Mouse (Mus musculus): ENCODE data around the gene Cdh1. TPM values are rescaled to one million over a fixed set of nuclear protein-coding genes. Genes with fewer than 3 reads are reported as not detected.
A peak's percentile ranks its signal among the peaks of the same experiment; 100 is the strongest.

Cdh1 gene
- polyA plus RNA-seq, 1 experiment from 2014 or later: 131 TPM

- Histone ChIP-seq H3K36me3 (ENCODE audit: control insufficient read depth, insufficient read depth, low read length) (no peaks in the 10 kb centered on the region), H3K9ac (replicated peaks; ENCODE audit: low read depth, low read length) (no peak overlapping the region), H3K9me3 (ENCODE audit: control insufficient read depth, low read depth, low read length) (no peaks in the 10 kb centered on the region), H3K27ac (ENCODE audit: low read length) (no peak overlapping the region), H3K4me2 (replicated peaks; ENCODE audit: low read depth, low read length) (no peak overlapping the region), H3K27me3 (ENCODE audit: control insufficient read depth, insufficient read depth, low read length) (no peaks in the 10 kb centered on the region), H3K4me1 (ENCODE audit: control insufficient read depth, insufficient read depth, low read length) (peaks cover 23% of the 10 kb centered on the region), H3K4me3 (ENCODE audit: low read depth, low read length) (no peak overlapping the region)
- 36% methylated on average over 8 of the region's 8 CpGs for WGBS
- peak; percentile 53; the same call in 1 of the 2 replicates for ATAC-seq (ENCODE audit: insufficient number of reproducible peaks, insufficient read depth, low FRiP score, low read depth)
Observed at GRCm38 (mm10) chr8:106632650-106633049, 29.5 kb downstream of the Cdh1 start.

- ATAC-seq (ENCODE audit: insufficient number of reproducible peaks, insufficient read depth, low FRiP score, low read depth): peak; percentile 63
- H3K4me3 ChIP-seq (ENCODE audit: low read depth, low read length): no peak overlapping the region
- no peak overlapping the region for H3K9ac ChIP-seq (replicated peaks; ENCODE audit: low read depth, low read length)
- no peaks in the 10 kb centered on the region for H3K27me3 ChIP-seq (ENCODE audit: control insufficient read depth, insufficient read depth, low read length)
- peaks cover 23% of the 10 kb centered on the region for H3K4me1 ChIP-seq (ENCODE audit: control insufficient read depth, insufficient read depth, low read length)
- no peaks in the 10 kb centered on the region for H3K36me3 ChIP-seq (ENCODE audit: control insufficient read depth, insufficient read depth, low read length)
- no peak overlapping the region for H3K4me2 ChIP-seq (replicated peaks; ENCODE audit: low read depth, low read length)
- peak overlapping the region; percentile 24; the same call in 1 of the 2 replicates for H3K27ac ChIP-seq (ENCODE audit: low read length)
- no peaks in the 10 kb centered on the region for H3K9me3 ChIP-seq (ENCODE audit: control insufficient read depth, low read depth, low read length)
- WGBS: 55% methylated on average over 17 of the region's 17 CpGs
Observed at GRCm38 (mm10) chr8:106633361-106634158, 30.4 kb downstream of the Cdh1 start.

GRCm38 (mm10) chr8:106635284-106635683 lies 32.1 kb downstream of the Cdh1 start:
- Histone ChIP-seq H3K27me3 (ENCODE audit: control insufficient read depth, insufficient read depth, low read length) (no peaks in the 10 kb centered on the region), H3K4me3 (ENCODE audit: low read depth, low read length) (no peak overlapping the region), H3K9me3 (ENCODE audit: control insufficient read depth, low read depth, low read length) (no peaks in the 10 kb centered on the region), H3K4me2 (replicated peaks; ENCODE audit: low read depth, low read length) (no peak overlapping the region), H3K27ac (ENCODE audit: low read length) (peak overlapping the region; percentile 35; the same call in 1 of the 2 replicates), H3K9ac (replicated peaks; ENCODE audit: low read depth, low read length) (no peak overlapping the region), H3K4me1 (ENCODE audit: control insufficient read depth, insufficient read depth, low read length) (peaks cover 23% of the 10 kb centered on the region), H3K36me3 (ENCODE audit: control insufficient read depth, insufficient read depth, low read length) (no peaks in the 10 kb centered on the region)
- WGBS: 10% methylated on average over 5 of the region's 5 CpGs
- peak; percentile 34; the same call in 1 of the 2 replicates for ATAC-seq (ENCODE audit: insufficient number of reproducible peaks, insufficient read depth, low FRiP score, low read depth)

GRCm38 (mm10) chr8:106637446-106637845 lies 34.3 kb downstream of the Cdh1 start:
- Histone ChIP-seq H3K9ac (replicated peaks; ENCODE audit: low read depth, low read length) (no peak overlapping the region), H3K4me3 (ENCODE audit: low read depth, low read length) (no peak overlapping the region), H3K27me3 (ENCODE audit: control insufficient read depth, insufficient read depth, low read length) (no peaks in the 10 kb centered on the region), H3K36me3 (ENCODE audit: control insufficient read depth, insufficient read depth, low read length) (no peaks in the 10 kb centered on the region), H3K4me2 (replicated peaks; ENCODE audit: low read depth, low read length) (no peak overlapping the region), H3K9me3 (ENCODE audit: control insufficient read depth, low read depth, low read length) (no peaks in the 10 kb centered on the region), H3K4me1 (ENCODE audit: control insufficient read depth, insufficient read depth, low read length) (peaks cover 26% of the 10 kb centered on the region), H3K27ac (ENCODE audit: low read length) (peak overlapping the region; percentile 40; the same call in 1 of the 2 replicates)
- WGBS: 67% methylated on average over 4 of the region's 4 CpGs
- no peak for ATAC-seq (ENCODE audit: insufficient number of reproducible peaks, insufficient read depth, low FRiP score, low read depth)

- no peak for ATAC-seq (ENCODE audit: insufficient number of reproducible peaks, insufficient read depth, low FRiP score, low read depth)
- H3K27ac ChIP-seq (ENCODE audit: low read length): no peak overlapping the region
- peaks cover 26% of the 10 kb centered on the region for H3K4me1 ChIP-seq (ENCODE audit: control insufficient read depth, insufficient read depth, low read length)
- no peak overlapping the region for H3K9ac ChIP-seq (replicated peaks; ENCODE audit: low read depth, low read length)
- H3K9me3 ChIP-seq (ENCODE audit: control insufficient read depth, low read depth, low read length): no peaks in the 10 kb centered on the region
- no peak overlapping the region for H3K4me3 ChIP-seq (ENCODE audit: low read depth, low read length)
- H3K27me3 ChIP-seq (ENCODE audit: control insufficient read depth, insufficient read depth, low read length): no peaks in the 10 kb centered on the region
- WGBS: 76% methylated on average over 7 of the region's 7 CpGs
- no peaks in the 10 kb centered on the region for H3K36me3 ChIP-seq (ENCODE audit: control insufficient read depth, insufficient read depth, low read length)
- H3K4me2 ChIP-seq (replicated peaks; ENCODE audit: low read depth, low read length): no peak overlapping the region
Observed at GRCm38 (mm10) chr8:106638768-106639295, 35.7 kb downstream of the Cdh1 start.

GRCm38 (mm10) chr8:106640212-106640611 lies 37.1 kb downstream of the Cdh1 start:
- no peak for ATAC-seq (ENCODE audit: insufficient number of reproducible peaks, insufficient read depth, low FRiP score, low read depth)
- Histone ChIP-seq H3K27ac (ENCODE audit: low read length) (no peak overlapping the region; the same call in 1 of the 2 replicates), H3K36me3 (ENCODE audit: control insufficient read depth, insufficient read depth, low read length) (no peaks in the 10 kb centered on the region), H3K9me3 (ENCODE audit: control insufficient read depth, low read depth, low read length) (no peaks in the 10 kb centered on the region), H3K9ac (replicated peaks; ENCODE audit: low read depth, low read length) (no peak overlapping the region), H3K4me3 (ENCODE audit: low read depth, low read length) (no peak overlapping the region), H3K4me1 (ENCODE audit: control insufficient read depth, insufficient read depth, low read length) (peaks cover 25% of the 10 kb centered on the region), H3K27me3 (ENCODE audit: control insufficient read depth, insufficient read depth, low read length) (no peaks in the 10 kb centered on the region), H3K4me2 (replicated peaks; ENCODE audit: low read depth, low read length) (no peak overlapping the region)
- WGBS: 64% methylated on average over 7 of the region's 7 CpGs

- Histone ChIP-seq H3K9ac (replicated peaks; ENCODE audit: low read depth, low read length) (no peak overlapping the region), H3K4me1 (ENCODE audit: control insufficient read depth, insufficient read depth, low read length) (peaks cover 22% of the 10 kb centered on the region), H3K4me3 (ENCODE audit: low read depth, low read length) (no peak overlapping the region), H3K9me3 (ENCODE audit: control insufficient read depth, low read depth, low read length) (no peaks in the 10 kb centered on the region), H3K4me2 (replicated peaks; ENCODE audit: low read depth, low read length) (no peak overlapping the region; the same call in 1 of the 2 replicates), H3K27ac (ENCODE audit: low read length) (peak overlapping the region; percentile 52; the same call in 1 of the 2 replicates), H3K36me3 (ENCODE audit: control insufficient read depth, insufficient read depth, low read length) (no peaks in the 10 kb centered on the region), H3K27me3 (ENCODE audit: control insufficient read depth, insufficient read depth, low read length) (no peaks in the 10 kb centered on the region)
- no peak for ATAC-seq (ENCODE audit: insufficient number of reproducible peaks, insufficient read depth, low FRiP score, low read depth)
- 64% methylated on average over 5 of the region's 5 CpGs for WGBS
Observed at GRCm38 (mm10) chr8:106640921-106641320, 37.8 kb downstream of the Cdh1 start.

- no peak for ATAC-seq (ENCODE audit: insufficient number of reproducible peaks, insufficient read depth, low FRiP score, low read depth)
Observed at GRCm38 (mm10) chr8:106642172-106642571, 39.0 kb downstream of the Cdh1 start.

More at GRCm38 (mm10) chr8:106642172-106642571, 39.0 kb downstream of the Cdh1 start:
- H3K9me3 ChIP-seq (ENCODE audit: control insufficient read depth, low read depth, low read length): no peaks in the 10 kb centered on the region
- no peaks in the 10 kb centered on the region for H3K36me3 ChIP-seq (ENCODE audit: control insufficient read depth, insufficient read depth, low read length)
- 56% methylated on average over 2 of the region's 2 CpGs for WGBS
- H3K4me2 ChIP-seq (replicated peaks; ENCODE audit: low read depth, low read length): no peak overlapping the region
- no peak overlapping the region for H3K27ac ChIP-seq (ENCODE audit: low read length)
- H3K9ac ChIP-seq (replicated peaks; ENCODE audit: low read depth, low read length): no peak overlapping the region
- H3K27me3 ChIP-seq (ENCODE audit: control insufficient read depth, insufficient read depth, low read length): no peaks in the 10 kb centered on the region
- H3K4me3 ChIP-seq (ENCODE audit: low read depth, low read length): no peak overlapping the region
- H3K4me1 ChIP-seq (ENCODE audit: control insufficient read depth, insufficient read depth, low read length): peaks cover 11% of the 10 kb centered on the region

Data from stomach, embryonic 14.5 days (tissue).